Mouse (Mus musculus): ENCODE data around the gene Thap12.

GRCm38 (mm10) chr7:98665726-98666125, 37.2 kb upstream of the Thap12 start:
- no peak for TF ChIP-seq CTCF (IDR thresholded peaks at IDR 0.05; ENCODE audit: borderline replicate concordance, control insufficient read depth, extremely low read depth, insufficient read depth, low read length, poor library complexity)
- no peak for TF ChIP-seq POLR2A (IDR thresholded peaks at IDR 0.05; ENCODE audit: control insufficient read depth, extremely low read depth, insufficient read depth, low read length, poor library complexity)

Measured in thymus, adult 2 months (tissue).